Mouse (Mus musculus): ENCODE measurements around the gene Olfr218. TPM values are rescaled to one million over a fixed set of nuclear protein-coding genes. Genes with fewer than 3 reads are reported as not detected.
"Not testable (repeated sequence)": the region's sequence is repeated elsewhere in the genome, so short reads cannot be mapped to it uniquely, and the experiment has no call there.

The Olfr218 gene
- polyA plus RNA-seq (2015; fragmentation: Nextera tagmentation; extraction: Ambion mirVana) = not detected in 2 replicates

- no peak for ATAC-seq (ENCODE audit: low read depth)
- WGBS = 75% methylated on average over 5 of the region's 5 CpGs
These were observed at the start of gene Olfr218 for GRCm38 (mm10) chr1:173197508-173197907. Gene Olfr218 (plus strand): TSS chr1:173197808.

GRCm38 (mm10) chr1:173174154-173174842, 23.3 kb upstream of the Olfr218 start:
- Histone ChIP-seq H3K27me3 (no peaks in the 10 kb centered on the region), H3K9me3 (no peaks in the 10 kb centered on the region), H3K4me3 (no peak overlapping the region), H3K36me3 (no peaks in the 10 kb centered on the region), H3K27ac (replicated peaks) (no peak overlapping the region), H3K9ac (no peak overlapping the region), H3K4me1 (replicated peaks) (no peaks in the 10 kb centered on the region), H3K4me2 (no peak overlapping the region)
- ATAC-seq (ENCODE audit: low read depth) = no peak

More at GRCm38 (mm10) chr1:173197508-173197907, at the start of gene Olfr218:
- Histone ChIP-seq H3K36me3 (no peaks in the 10 kb centered on the region), H3K27me3 (no peaks in the 10 kb centered on the region), H3K9ac (no peak within 1 kb of the TSS), H3K27ac (replicated peaks) (no peak within 1 kb of the TSS), H3K4me3 (no peak within 1 kb of the TSS), H3K9me3 (no peaks in the 10 kb centered on the region), H3K4me2 (no peak within 1 kb of the TSS), H3K4me1 (replicated peaks) (no peaks in the 10 kb centered on the region)

- no peaks in the 10 kb centered on the region for H3K36me3 ChIP-seq
- H3K4me2 ChIP-seq = no peak within 1 kb of the TSS
- no peak within 1 kb of the TSS for H3K9ac ChIP-seq
- 66% methylated on average over 3 of the region's 3 CpGs for WGBS
- ATAC-seq (ENCODE audit: low read depth) = no peak
- no peak within 1 kb of the TSS for H3K4me3 ChIP-seq
- no peak within 1 kb of the TSS for H3K27ac ChIP-seq (replicated peaks)
- H3K27me3 ChIP-seq = no peaks in the 10 kb centered on the region
- H3K4me1 ChIP-seq (replicated peaks) = no peaks in the 10 kb centered on the region
- H3K9me3 ChIP-seq = no peaks in the 10 kb centered on the region
These were observed 7.1 kb upstream of the Olfr218 start, which contains the start of gene Olfr1406 for GRCm38 (mm10) chr1:173190540-173190939. Gene Olfr1406 (minus strand): TSS chr1:173190640.

- H3K27ac ChIP-seq (replicated peaks) = no peak overlapping the region
- no peak overlapping the region for H3K4me3 ChIP-seq
- WGBS = 80% methylated on average over 3 of the region's 3 CpGs
- H3K9me3 ChIP-seq = no peaks in the 10 kb centered on the region
- no peaks in the 10 kb centered on the region for H3K36me3 ChIP-seq
- no peaks in the 10 kb centered on the region for H3K27me3 ChIP-seq
- no peaks in the 10 kb centered on the region for H3K4me1 ChIP-seq (replicated peaks)
- no peak for ATAC-seq (ENCODE audit: low read depth)
- no peak overlapping the region for H3K4me2 ChIP-seq
- no peak overlapping the region for H3K9ac ChIP-seq
These were observed 5.5 kb upstream of the Olfr218 start for GRCm38 (mm10) chr1:173192059-173192458.

- ATAC-seq (ENCODE audit: low read depth) = no peak
- Histone ChIP-seq H3K9ac (no peak overlapping the region), H3K36me3 (no peaks in the 10 kb centered on the region), H3K9me3 (no peaks in the 10 kb centered on the region), H3K4me1 (replicated peaks) (no peaks in the 10 kb centered on the region), H3K4me2 (no peak overlapping the region), H3K27me3 (no peaks in the 10 kb centered on the region), H3K27ac (replicated peaks) (no peak overlapping the region), H3K4me3 (no peak overlapping the region)
- WGBS = 80% methylated on average over 2 of the region's 2 CpGs
These were observed 1.2 kb upstream of the Olfr218 start for GRCm38 (mm10) chr1:173196359-173196758.

- WGBS = 81% methylated on average over 5 of the region's 5 CpGs
- Histone ChIP-seq H3K9me3 (no peaks in the 10 kb centered on the region), H3K9ac (no peak within 1 kb of the TSS), H3K4me3 (no peak within 1 kb of the TSS), H3K36me3 (no peaks in the 10 kb centered on the region), H3K27ac (replicated peaks) (no peak within 1 kb of the TSS), H3K4me2 (no peak within 1 kb of the TSS), H3K27me3 (no peaks in the 10 kb centered on the region), H3K4me1 (replicated peaks) (no peaks in the 10 kb centered on the region)
- no peak for ATAC-seq (ENCODE audit: low read depth)
These were observed 14.5 kb downstream of the Olfr218 start, which contains the start of gene Olfr1404 for GRCm38 (mm10) chr1:173212092-173212491. Gene Olfr1404 (plus strand): TSS chr1:173212392.

GRCm38 (mm10) chr1:173216481-173216880, 18.9 kb downstream of the Olfr218 start:
- Histone ChIP-seq H3K27ac (replicated peaks) (no peak overlapping the region), H3K36me3 (no peaks in the 10 kb centered on the region), H3K4me1 (replicated peaks) (no peaks in the 10 kb centered on the region), H3K9me3 (no peaks in the 10 kb centered on the region), H3K27me3 (no peaks in the 10 kb centered on the region), H3K4me3 (no peak overlapping the region), H3K4me2 (no peak overlapping the region), H3K9ac (no peak overlapping the region)
- no peak for ATAC-seq (ENCODE audit: low read depth)
- WGBS = 97% methylated on average over 3 of the region's 3 CpGs

GRCm38 (mm10) chr1:173227081-173227480, 29.5 kb downstream of the Olfr218 start, which contains the start of gene Fcer1a:
Gene Fcer1a (minus strand): TSS chr1:173227214.
- WGBS = 90% methylated on average over 2 of the region's 2 CpGs
- no peak within 1 kb of the TSS for H3K4me2 ChIP-seq
- H3K9me3 ChIP-seq = no peaks in the 10 kb centered on the region
- no peaks in the 10 kb centered on the region for H3K27me3 ChIP-seq
- no peaks in the 10 kb centered on the region for H3K4me1 ChIP-seq (replicated peaks)
- ATAC-seq (ENCODE audit: low read depth) = no peak
- H3K27ac ChIP-seq (replicated peaks) = no peak within 1 kb of the TSS
- no peak within 1 kb of the TSS for H3K4me3 ChIP-seq
- no peak within 1 kb of the TSS for H3K9ac ChIP-seq
- H3K36me3 ChIP-seq = no peaks in the 10 kb centered on the region

- ATAC-seq (ENCODE audit: low read depth); H3K9me3 ChIP-seq; H3K36me3 ChIP-seq; H3K9ac ChIP-seq; H3K4me3 ChIP-seq; H3K4me2 ChIP-seq; H3K27me3 ChIP-seq; H3K27ac ChIP-seq (replicated peaks); H3K4me1 ChIP-seq (replicated peaks): not testable (repeated sequence)
- 95% methylated on average over 1 of the region's 1 CpGs for WGBS
These were observed 39.4 kb downstream of the Olfr218 start for GRCm38 (mm10) chr1:173237004-173237403.

- no peaks in the 10 kb centered on the region for H3K9me3 ChIP-seq
- no peaks in the 10 kb centered on the region for H3K27me3 ChIP-seq
- no peak overlapping the region for H3K27ac ChIP-seq (replicated peaks)
- H3K36me3 ChIP-seq = no peaks in the 10 kb centered on the region
- no peaks in the 10 kb centered on the region for H3K4me1 ChIP-seq (replicated peaks)
- ATAC-seq (ENCODE audit: low read depth) = no peak
- H3K4me2 ChIP-seq = no peak overlapping the region
- 92% methylated on average over 3 of the region's 3 CpGs for WGBS
- H3K9ac ChIP-seq = no peak overlapping the region
- no peak overlapping the region for H3K4me3 ChIP-seq
These were observed 52.3 kb downstream of the Olfr218 start for GRCm38 (mm10) chr1:173249888-173250287.

Other genes with a start within 250 kb of the Olfr218 start
- not detected in 2 replicates for gene Olfr16, start 247.4 kb upstream of the Olfr218 start, polyA plus RNA-seq (2015; fragmentation: Nextera tagmentation; extraction: Ambion mirVana)
- gene Olfr1408, start 60.4 kb upstream of the Olfr218 start, polyA plus RNA-seq (2015; fragmentation: Nextera tagmentation; extraction: Ambion mirVana) = not detected in 2 replicates
- 0.06 TPM in 1 of 2 replicates, not detected in the other for gene Olfr1406, start 7.2 kb upstream of the Olfr218 start, polyA plus RNA-seq (2015; fragmentation: Nextera tagmentation; extraction: Ambion mirVana)
- not detected in 2 replicates for gene Olfr1404, start 14.6 kb downstream of the Olfr218 start, polyA plus RNA-seq (2015; fragmentation: Nextera tagmentation; extraction: Ambion mirVana)
- gene Fcer1a, start 29.4 kb downstream of the Olfr218 start, polyA plus RNA-seq (2015; fragmentation: Nextera tagmentation; extraction: Ambion mirVana) = not detected in 2 replicates
- not detected in 2 replicates for gene Olfr418, start 68.2 kb downstream of the Olfr218 start, polyA plus RNA-seq (2015; fragmentation: Nextera tagmentation; extraction: Ambion mirVana)
- not detected in 2 replicates for gene Mptx2, start 80.0 kb downstream of the Olfr218 start, polyA plus RNA-seq (2015; fragmentation: Nextera tagmentation; extraction: Ambion mirVana)
- gene Ackr1, start 135.9 kb downstream of the Olfr218 start, polyA plus RNA-seq (2015; fragmentation: Nextera tagmentation; extraction: Ambion mirVana) = 15.4 and 17.1 TPM in 2 replicates
- gene Aim2, start 153.1 kb downstream of the Olfr218 start, polyA plus RNA-seq (2015; fragmentation: Nextera tagmentation; extraction: Ambion mirVana) = 1.4 and 2.3 TPM in 2 replicates
- gene Cadm3, start 169.9 kb downstream of the Olfr218 start, polyA plus RNA-seq (2015; fragmentation: Nextera tagmentation; extraction: Ambion mirVana) = 48.3 and 53.6 TPM in 2 replicates

All from neural tube, embryonic 13.5 days (tissue).